Mouse (Mus musculus) ES-E14 (cell line): ENCODE data around the gene Bola2. TPM values are rescaled to one million over a fixed set of nuclear protein-coding genes. Genes with fewer than 3 reads are reported as not detected.

Experiments used
- DNase-seq: peaks from one replicate; pipeline ENCODE4 v3.0.0-alpha.2; 2013; ENCODE audit warnings: low read depth, low spot score
- H3K27ac ChIP-seq: 2 replicates; pipeline ENCODE4 v1.5.1; 2012; ENCODE audit warnings: low read depth, mild to moderate bottlenecking, low read length, moderate library complexity, mixed read lengths; ENCODE audit not compliant: poor library complexity, insufficient read depth, severe bottlenecking
- H3K36me3 ChIP-seq: 2 replicates; pipeline ENCODE4 v1.6.1; 2012; ENCODE audit warnings: mild to moderate bottlenecking, low read length, moderate library complexity, mixed read lengths; ENCODE audit not compliant: control insufficient read depth, poor library complexity, insufficient read depth, severe bottlenecking
- H3K4me1 ChIP-seq, 2 experiments: fragments of 150-350 bp in 1 of 2; sonication (generic) in 1 of 2; 2 replicates each; pipeline ENCODE4 v1.6.1; 2012; ENCODE audit warnings: low read length in 2 of 2, mild to moderate bottlenecking in 1 of 2, mixed read lengths in 1 of 2; ENCODE audit not compliant: control insufficient read depth in 2 of 2, insufficient read depth in 2 of 2, poor library complexity in 1 of 2
- H3K4me3 ChIP-seq, 2 experiments: fragments of 150-350 bp in 1 of 2; sonication (generic) in 1 of 2; 2 replicates each; pipeline ENCODE4 v1.5.1; 2012; ENCODE audit warnings: low read length in 2 of 2, low read depth in 1 of 2, mild to moderate bottlenecking in 1 of 2, mixed read lengths in 1 of 2; ENCODE audit not compliant: insufficient read depth in 1 of 2, poor library complexity in 1 of 2, severe bottlenecking in 1 of 2
- H3K9ac ChIP-seq: 2 replicates; pipeline ENCODE4 v1.6.1; 2012; ENCODE audit warnings: low read depth, mild to moderate bottlenecking, low read length, mixed read lengths; ENCODE audit not compliant: poor library complexity, insufficient read depth, severe bottlenecking
- H3K9me3 ChIP-seq: fragments of 150-350 bp; sonication (generic); 2 replicates; pipeline ENCODE4 v1.6.1; 2012; ENCODE audit warnings: low read depth, mild to moderate bottlenecking, low read length; ENCODE audit not compliant: control insufficient read depth, insufficient read depth
- CHD2 ChIP-seq: IDR thresholded peaks from 2 replicates; pipeline ENCODE4 v1.6.1; 2014; ENCODE audit warnings: mild to moderate bottlenecking, low read depth, low read length, inconsistent platforms
- HCFC1 ChIP-seq: IDR thresholded peaks from 2 replicates; pipeline ENCODE4 v1.6.1; 2012; ENCODE audit warnings: low read length, inconsistent platforms, borderline replicate concordance; ENCODE audit not compliant: insufficient read depth
- MAFK ChIP-seq: IDR thresholded peaks from 2 replicates; pipeline ENCODE4 v1.6.1; 2014; ENCODE audit warnings: mild to moderate bottlenecking, low read depth, low read length, inconsistent platforms; ENCODE audit not compliant: insufficient read depth
- ZC3H11A ChIP-seq: IDR thresholded peaks from 2 replicates; pipeline ENCODE4 v1.6.1; 2012; ENCODE audit warnings: low read depth, mild to moderate bottlenecking, inconsistent platforms, low read length, borderline replicate concordance
- ZNF384 ChIP-seq: IDR thresholded peaks from 2 replicates; pipeline ENCODE4 v1.6.1; 2012; ENCODE audit warnings: low read depth, low read length, inconsistent platforms
- in situ Hi-C, 2 experiments: fragments of 600-800 bp; cut with MboI; formaldehyde crosslinking; loops; one replicate each; pipeline ENCODE4 v1.15.1; 2025; ENCODE audit warnings: low sequenced_read_pairs in 2 of 2, inconsistent platforms in 1 of 2; ENCODE audit not compliant: unreplicated experiment in 2 of 2
- total RNA-seq: library from RNA; depleted of rRNA; stranded (reverse); fragments of 300-350 nt; gene quantifications from 2 replicates; pipeline ENCODE4 v1.2.3, GENCODE M21; 2012

Bola2 gene
- total RNA-seq, 1 experiment = 187 TPM

DNA sequence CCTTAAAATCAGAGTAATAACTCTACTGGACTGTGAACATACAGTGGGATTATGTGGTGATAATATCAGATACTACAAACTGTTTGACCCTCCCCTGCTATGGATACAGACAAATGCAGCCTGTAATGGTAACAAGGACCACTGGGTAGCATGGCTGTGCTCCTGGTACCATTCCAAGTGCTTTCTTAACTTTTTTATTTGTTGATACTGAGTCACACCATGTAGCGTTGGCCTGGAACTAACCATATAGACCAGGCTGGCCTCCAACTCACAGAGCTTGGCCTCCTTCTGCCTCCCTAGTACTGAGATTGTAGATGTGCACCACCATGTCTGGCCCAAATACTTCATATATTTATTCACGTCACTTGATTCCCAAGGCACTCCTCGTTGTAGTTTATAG is 29.9 kb upstream of the Bola2 start:
- TF ChIP-seq ZNF384 = no peak
- TF ChIP-seq HCFC1 = no peak
- TF ChIP-seq MAFK = no peak
- Histone ChIP-seq H3K9ac (no peak overlapping the region), H3K4me1 (no peaks in the 10 kb centered on the region), H3K36me3 (peaks cover 11% of the 10 kb centered on the region; the same call in 1 of the 2 replicates), H3K4me3 (no peak overlapping the region), H3K9me3 (no peaks in the 10 kb centered on the region), H3K27ac (no peak overlapping the region)
- in situ Hi-C loops = no loop called here
- DNase-seq = no peak

DNA sequence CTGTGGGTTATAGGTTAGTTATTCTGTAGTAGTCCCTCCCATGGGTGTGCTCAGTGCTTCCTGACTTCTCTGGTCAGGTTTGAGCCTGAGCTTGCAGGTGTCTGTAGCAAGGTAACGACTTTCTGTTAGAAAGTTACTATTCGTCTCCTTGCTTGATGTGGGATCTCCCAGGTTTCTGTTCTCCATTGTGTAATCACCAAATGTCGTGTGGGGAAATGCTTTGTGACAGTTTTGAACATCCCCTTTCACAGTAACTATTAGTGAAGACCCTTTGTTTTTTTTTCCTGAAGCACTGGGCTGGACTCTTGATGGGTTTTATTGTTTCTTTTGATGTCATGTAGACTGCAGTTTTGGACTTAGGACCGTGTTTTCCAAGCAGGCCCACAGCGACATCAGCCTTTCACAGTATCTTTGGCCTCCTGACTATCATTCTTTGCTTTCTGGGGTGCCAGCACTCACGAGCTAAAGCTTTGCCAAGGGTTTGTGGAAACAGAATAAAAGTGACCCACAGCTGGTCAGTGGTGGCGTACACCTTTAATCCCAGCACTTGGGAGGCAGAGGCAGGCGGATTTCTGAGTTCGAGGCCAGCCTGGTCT is 27.6 kb upstream of the Bola2 start:
- no peak overlapping the region for H3K9ac ChIP-seq
- H3K9me3 ChIP-seq = no peaks in the 10 kb centered on the region
- H3K4me3 ChIP-seq = no peak overlapping the region
- TF ChIP-seq MAFK (no peak), ZC3H11A (no peak), ZNF384 (no peak), CHD2 (no peak), HCFC1 (no peak)
- peaks cover 25% of the 10 kb centered on the region for H3K36me3 ChIP-seq
- H3K27ac ChIP-seq = no peak overlapping the region
- in situ Hi-C loops = no loop called here
- H3K4me1 ChIP-seq = 0 out of 4 replicates have a peak, but pooled peaks cover 0 to 3% of the 10 kb centered on the region in 2 experiments
- DNase-seq = no peak

GRCm38 (mm10) chr7:126668452-126668851 is 26.7 kb upstream of the Bola2 start:
- H3K27ac ChIP-seq = no peak overlapping the region
- TF ChIP-seq MAFK (no peak), ZC3H11A (no peak), CHD2 (no peak), HCFC1 (no peak), ZNF384 (no peak)
- no peak for DNase-seq
- H3K4me1 ChIP-seq = 0 out of 4 replicates have a peak, but pooled peaks cover 0 to 3% of the 10 kb centered on the region in 2 experiments
- in situ Hi-C loops = no loop called here
- H3K9ac ChIP-seq = no peak overlapping the region
- H3K36me3 ChIP-seq = peaks cover 25% of the 10 kb centered on the region
- no peak overlapping the region for H3K4me3 ChIP-seq
- no peaks in the 10 kb centered on the region for H3K9me3 ChIP-seq

DNA sequence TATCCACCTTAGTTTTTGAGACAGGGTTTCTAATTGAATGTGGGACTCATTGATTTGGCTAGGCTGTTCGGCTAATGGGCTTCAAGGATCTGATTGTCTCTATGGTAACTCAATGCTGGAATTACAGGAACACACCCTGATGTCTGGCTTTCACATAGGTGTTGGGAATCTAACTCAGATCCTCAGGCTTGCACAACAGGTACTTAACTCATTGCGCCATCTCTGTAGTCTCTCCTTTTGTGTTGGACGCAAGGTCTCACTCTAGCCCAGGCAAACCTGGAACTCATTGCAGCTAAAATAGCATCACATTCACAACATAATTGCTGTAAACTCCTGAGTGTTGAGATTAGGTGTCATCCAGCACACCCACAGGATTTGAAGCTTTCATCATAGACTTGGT is 25.0 kb upstream of the Bola2 start:
- DNase-seq = no peak
- TF ChIP-seq ZNF384 = no peak
- TF ChIP-seq MAFK = no peak
- TF ChIP-seq HCFC1 = no peak
- no peak for TF ChIP-seq CHD2
- no peak for TF ChIP-seq ZC3H11A
- Histone ChIP-seq H3K4me3 (no peak overlapping the region), H3K36me3 (peaks cover 19% of the 10 kb centered on the region), H3K9ac (no peak overlapping the region), H3K27ac (no peak overlapping the region), H3K9me3 (no peaks in the 10 kb centered on the region), H3K4me1 (0 out of 4 replicates have a peak, but pooled peaks cover 0 to 3% of the 10 kb centered on the region in 2 experiments)
- in situ Hi-C loops = no loop called here
